Mouse (Mus musculus): Measurements from ENCODE around the gene Fam163b.

Fam163b gene

DNA sequence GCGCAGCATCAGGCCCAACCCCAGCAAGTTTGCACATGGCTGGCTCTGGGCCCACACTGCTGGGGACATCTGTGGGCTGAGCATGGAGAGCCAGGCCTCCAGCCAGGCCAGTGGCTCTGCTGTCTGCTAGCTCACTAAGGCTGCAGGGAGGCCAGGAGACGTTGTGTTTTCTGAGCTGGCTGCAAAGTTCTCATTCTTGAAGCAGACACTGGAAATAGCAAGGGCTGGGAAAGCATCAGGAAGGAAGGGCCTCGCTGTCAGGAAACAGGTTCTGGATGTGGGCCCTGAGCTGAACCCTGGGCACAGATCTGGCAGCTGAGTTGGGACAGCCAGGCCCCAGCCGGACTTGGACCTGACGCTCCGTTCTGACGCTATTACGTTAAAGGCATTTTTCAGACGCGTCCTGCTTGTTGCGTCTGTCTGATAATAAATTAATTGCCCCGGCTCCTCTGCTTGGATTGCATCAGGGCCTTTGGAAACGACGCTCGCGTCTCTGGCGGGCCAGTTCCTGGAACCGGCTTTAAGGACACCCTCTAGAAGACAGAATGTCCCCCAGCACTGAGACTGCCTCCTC is 54.1 kb downstream of the Fam163b start:
- peak; percentile 70 to 85 for DNase-seq (ENCODE audit: inconsistent age in 2 of 2, low spot score in 1 of 2)

DNA sequence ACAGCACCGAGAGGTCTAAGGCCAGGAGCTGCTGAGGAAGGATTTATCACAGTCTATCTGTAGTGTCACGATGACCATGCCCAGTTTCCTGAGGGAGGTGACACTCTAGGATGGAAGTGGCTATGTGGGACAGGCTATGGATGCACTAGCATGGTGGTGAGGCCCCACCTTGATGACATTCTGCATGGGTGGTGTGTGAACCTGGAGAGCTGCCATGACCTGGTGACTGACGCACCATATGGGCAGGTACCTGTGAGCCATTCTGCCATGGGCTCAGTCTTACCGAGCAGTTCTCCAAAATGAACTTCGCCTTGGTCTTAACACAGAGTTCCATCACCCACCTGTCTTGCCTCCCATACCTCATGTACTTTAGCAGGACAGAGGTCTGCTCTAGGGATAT is 54.7 kb downstream of the Fam163b start:
- DNase-seq (ENCODE audit: inconsistent age in 2 of 2, low spot score in 1 of 2), result no peak

DNA sequence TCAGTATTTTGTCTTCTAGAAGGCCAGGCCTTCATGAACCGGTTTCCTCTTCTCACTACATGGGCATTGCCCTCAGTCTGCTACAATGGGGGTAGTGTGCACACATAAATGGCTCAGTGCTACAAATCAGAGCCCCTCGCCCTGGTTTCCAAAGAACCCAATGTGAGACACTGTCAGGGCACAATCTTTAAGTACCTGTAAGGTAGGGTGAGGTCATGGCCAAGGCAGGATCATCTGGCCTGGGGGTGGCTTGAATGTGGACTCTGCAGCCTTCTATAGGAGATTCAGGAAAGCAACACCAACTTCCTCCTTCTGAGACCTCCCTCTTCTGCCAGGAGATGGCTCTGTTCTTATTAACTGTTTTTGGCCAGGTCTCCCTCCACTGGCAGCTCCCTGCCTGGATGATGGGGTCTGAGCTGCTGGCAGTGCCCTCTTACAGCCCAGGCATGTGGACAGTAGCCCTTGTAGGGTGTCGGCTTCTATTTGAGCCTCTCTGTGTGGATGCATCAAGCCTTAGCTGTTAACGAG is 55.7 kb downstream of the Fam163b start:
- DNase-seq (ENCODE audit: inconsistent age in 2 of 2, low spot score in 1 of 2), result no peak

DNA sequence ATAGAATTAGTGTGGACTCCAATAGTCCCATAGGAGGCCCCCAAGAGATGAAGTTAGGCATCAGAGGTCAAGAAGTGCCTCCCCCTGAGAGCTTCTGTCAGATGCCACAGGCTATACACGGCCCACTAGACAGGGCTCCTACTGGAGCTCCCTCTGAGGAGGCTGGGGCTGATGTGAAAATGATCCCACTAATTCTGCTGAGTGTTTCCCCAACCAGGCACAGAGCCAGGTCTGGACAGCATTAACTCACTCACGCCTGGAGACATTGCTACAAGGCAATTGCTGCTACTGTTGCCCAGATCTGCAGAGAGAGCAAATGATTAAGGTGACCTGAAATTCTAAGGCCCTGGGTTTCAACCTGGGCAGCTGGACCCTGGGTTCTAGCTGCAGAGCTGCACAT is 56.5 kb downstream of the Fam163b start:
- no peak for DNase-seq (ENCODE audit: inconsistent age in 2 of 2, low spot score in 1 of 2)

DNA sequence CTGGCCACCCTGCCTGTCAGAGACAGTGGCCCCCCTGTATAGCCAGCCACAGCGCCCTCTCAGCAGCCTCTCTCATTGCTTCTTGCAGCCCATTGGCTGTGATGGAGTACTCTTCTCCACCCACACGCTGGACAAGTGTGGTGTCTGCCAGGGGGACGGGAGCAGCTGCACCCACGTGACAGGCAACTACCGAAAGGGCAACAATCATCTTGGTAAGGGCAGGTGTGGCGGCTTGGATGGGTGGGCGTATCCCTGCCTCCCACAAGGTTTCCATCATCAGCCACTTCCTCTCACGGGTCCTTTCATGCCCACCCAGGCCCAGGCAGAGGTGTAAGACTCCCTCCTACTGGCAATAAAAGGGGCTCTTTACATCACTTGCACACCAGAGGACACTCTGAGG is 57.3 kb downstream of the Fam163b start:
- peak in 1 of 2 experiments; percentile 12 for DNase-seq (ENCODE audit: inconsistent age in 2 of 2, low spot score in 1 of 2)

DNA sequence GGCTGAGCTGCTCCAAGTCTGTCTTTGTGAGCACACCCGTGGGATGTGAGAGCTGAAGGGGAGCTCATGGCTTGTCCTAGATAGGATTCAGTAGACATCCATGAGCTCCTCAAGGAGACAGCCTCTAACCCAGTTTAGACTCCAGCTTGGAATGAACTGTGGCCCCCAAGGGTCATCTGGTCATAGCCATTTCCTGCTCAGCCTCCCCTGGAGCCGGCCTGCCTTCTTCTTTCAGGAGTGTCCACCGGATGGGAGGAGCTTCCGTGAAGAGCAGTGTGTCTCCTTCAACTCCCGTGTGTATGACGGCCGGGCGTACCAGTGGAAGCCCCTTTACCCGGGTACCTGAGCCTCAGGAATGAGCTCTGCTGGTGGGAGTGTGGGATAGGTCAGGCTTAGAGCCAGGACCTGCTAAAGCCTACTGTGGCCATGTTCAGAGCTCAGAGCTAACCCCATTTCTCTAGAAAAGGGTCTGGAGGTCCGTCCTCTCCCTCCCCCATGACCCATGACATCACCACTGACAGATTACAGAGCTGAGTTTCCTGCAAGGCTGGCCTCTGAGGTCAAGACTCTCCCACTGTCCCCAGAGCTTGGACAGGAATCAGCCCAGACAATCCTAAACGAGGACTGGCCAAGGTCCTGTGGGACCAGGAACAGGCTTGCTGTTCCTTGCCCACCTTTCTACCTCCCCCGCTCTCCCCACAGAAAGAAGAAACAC is 58.4 kb downstream of the Fam163b start:
- DNase-seq (ENCODE audit: inconsistent age in 2 of 2, low spot score in 1 of 2), result peak; percentile 51 to 74

DNA sequence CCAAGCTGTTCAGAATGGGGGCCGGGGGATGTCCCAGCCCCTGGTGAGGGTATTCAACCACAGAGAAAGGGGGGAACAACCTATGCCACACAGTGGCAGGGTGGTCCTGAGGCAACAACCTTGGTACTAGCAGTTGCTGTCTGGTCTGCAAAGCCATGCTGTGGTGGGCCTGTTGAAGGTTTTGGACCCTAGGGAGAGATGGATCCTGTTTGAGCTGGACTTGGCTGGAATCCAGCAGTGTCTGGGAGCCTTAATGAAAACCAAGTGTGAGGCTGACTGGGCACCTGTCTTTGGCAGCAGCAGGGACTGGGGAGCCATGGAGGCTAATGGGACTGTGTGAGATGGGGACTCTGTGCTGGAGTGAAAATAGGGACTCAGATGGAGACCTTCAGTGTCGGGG is 62.6 kb downstream of the Fam163b start:
- DNase-seq (ENCODE audit: inconsistent age in 2 of 2, low spot score in 1 of 2), result peak; percentile 26 to 63

DNA sequence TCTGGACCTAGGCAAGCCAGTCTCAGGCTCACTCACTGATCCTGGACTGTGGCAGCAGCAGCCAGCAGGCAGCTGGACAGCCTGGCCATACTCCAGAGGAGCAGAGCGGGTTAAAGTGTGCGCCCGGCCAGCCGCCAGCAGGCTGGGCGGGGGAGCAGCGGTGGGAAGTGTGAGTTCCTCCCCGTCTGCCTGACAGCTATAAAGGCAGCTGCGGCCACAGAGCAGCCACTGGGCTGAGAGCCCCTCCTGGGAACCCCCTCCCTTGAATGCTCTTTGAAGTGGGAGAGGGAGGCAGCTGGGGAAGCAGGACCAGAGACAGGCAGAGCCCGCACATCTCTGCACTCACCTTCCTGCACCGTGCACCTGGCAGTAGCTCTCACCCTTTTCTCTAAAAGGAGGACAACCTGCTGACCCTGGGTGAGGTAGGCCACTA is 63.1 kb downstream of the Fam163b start, which contains the start of gene Adamtsl2:
TSS of gene Adamtsl2 (plus strand) at position 228 of the 433 bp plus-strand sequence.
- DNase-seq (ENCODE audit: inconsistent age in 2 of 2, low spot score in 1 of 2), result peak; percentile 68 to 78

DNA sequence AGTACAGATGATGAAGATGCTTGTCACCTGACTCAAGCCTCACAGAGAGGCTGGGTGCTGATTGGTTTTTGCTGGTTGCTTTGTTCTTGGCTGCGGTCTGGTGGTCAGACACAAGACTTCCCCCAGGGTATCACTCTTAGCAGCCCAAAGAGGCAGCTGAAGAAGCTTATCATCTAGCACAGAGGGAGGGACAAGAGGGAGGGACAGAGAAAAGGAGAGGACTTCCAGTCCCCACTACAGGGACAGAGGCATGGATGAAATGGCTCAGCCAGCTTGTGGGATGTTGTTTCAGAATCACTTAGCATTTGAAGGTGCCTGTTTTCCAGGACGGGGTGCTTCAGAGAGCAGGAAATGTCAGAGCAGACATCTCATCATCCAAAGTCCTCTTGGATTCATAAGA is 64.0 kb downstream of the Fam163b start:
- no peak for DNase-seq (ENCODE audit: inconsistent age in 2 of 2, low spot score in 1 of 2)

DNA sequence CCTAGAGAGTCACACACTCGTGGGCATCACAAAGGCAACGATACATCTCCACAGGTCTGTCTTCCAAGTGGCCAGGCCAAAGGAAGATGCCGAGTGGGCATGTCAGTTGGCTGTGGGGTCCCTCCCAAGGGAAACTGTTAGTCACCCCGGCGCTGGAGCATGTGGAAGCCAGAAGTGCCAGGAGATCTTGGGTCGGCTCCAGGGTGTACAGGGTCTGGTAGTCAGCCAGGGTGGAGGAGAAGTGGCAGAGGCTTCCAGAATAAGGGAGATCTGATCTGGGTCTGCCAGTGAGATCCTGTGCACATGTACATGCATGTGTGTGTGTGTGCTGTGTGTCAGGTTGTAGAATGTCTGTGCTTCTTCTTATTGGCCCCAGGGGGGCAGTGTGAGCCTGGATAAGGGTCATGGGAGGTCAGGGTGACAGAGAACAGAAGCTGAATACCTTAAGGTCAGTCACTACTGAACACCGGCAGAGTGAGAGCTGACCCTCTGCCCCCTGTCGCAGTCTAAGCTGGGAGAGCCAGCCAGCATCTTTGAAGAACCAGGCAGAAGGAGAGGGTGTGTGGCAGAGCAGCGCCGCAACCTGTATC is 64.5 kb downstream of the Fam163b start:
- DNase-seq (ENCODE audit: inconsistent age in 2 of 2, low spot score in 1 of 2), result peak; percentile 15 to 68

DNA sequence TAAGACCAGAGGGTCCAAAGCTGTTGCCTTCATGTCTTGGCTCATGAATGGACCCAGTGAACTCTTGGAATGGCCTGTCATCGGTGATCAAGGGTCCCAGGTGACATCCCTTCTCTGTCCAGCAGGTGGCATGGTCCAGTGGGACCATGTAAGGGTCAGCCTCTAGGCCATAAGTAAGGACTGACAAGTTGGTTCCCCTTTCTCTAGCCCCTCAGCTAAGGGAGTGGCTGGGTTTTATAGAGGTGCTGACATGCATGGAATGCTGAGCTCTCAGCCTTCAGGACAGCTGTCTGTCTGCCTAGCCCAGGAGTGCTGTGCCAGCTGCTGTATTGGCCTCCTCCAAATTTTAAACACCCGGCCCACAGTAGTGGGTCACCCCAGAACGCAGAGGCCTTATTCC is 66.8 kb downstream of the Fam163b start:
- peak; percentile 33 to 81 for DNase-seq (ENCODE audit: inconsistent age in 2 of 2, low spot score in 1 of 2)

DNA sequence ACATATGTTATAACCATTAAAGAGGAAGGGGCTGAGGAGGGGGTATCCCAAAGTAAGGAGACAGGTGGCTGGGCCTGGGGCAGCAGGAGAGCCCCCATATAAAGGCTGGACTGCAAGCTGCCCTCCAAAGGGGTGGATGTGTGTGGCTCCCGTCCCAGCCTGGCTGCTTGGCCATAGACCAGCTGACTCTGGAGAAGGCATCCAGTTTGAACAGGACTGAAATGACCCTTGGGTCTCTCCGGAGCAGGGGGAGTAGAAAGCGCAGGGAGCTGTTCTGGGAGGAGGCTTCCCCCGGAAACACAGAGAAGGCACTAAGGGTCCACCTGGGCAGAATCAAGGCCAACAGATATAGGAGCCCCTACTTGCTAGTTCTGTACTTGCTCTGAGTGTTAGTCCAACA is 67.5 kb downstream of the Fam163b start:
- peak in 1 of 2 experiments; percentile 54 for DNase-seq (ENCODE audit: inconsistent age in 2 of 2, low spot score in 1 of 2)

DNA sequence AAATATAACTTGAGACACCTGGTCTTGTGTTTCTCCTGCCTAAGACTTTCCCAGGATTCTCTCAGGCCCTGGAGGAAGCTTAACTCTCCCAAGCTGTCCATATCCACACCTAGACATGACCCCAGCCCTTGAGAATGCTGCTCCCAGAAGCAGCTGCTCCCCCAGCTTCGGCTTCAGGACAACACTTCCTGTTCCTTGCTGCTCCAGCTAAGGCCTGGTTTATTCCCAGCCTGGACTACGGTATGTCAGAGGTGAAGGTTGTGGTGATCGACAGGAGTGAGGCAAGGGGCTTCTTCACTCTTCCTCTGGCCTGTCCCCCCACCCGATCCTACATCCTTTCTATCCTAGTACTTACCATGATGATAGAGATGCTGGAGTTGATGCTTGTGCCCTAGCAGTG is 68.9 kb downstream of the Fam163b start:
- no peak for DNase-seq (ENCODE audit: inconsistent age in 2 of 2, low spot score in 1 of 2)

DNA sequence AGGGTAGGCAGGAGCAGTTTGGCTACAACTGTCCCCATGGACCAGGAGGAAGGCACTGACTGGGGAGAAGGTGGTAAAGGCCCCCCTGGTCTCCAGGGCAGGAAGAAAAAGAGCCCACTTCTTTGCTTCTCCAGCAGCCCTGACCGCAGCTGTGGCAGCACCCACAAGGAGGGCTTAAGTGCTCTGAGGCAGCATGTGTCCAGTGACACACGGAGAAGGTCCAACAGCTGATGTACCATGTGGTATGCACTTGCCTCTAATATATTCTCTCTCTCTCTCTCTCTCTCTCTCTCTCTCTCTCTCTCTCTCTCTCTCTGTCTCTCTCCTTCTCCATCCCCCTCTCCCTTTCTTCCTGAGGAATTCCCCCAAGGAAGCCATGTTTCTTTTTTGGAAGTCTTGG is 70.3 kb downstream of the Fam163b start, which contains the start of gene Mymk:
TSS of gene Mymk (minus strand) at position 202 of the 400 bp plus-strand sequence.
- DNase-seq (ENCODE audit: inconsistent age in 2 of 2, low spot score in 1 of 2), result no peak

DNA sequence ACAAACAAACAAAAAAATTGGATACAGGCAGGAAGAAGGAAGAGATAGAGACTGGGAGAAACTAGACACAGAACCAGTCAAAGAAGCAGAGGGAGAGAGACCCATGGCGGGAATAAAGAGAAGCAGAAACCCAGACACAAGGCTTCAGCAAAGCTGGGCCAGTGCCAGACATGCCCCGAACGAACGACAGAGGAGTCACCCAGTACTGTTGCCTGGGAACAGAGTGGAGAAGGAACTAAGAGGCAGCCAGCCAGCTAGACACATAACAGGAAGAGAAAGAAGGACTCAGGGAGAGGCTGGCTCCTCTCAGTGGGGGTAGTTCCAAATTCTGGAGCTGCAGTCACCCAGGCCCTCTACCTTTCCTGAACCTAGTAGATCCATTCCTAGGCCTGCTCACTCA is 71.2 kb downstream of the Fam163b start:
- DNase-seq (ENCODE audit: inconsistent age in 2 of 2, low spot score in 1 of 2), result peak; percentile 81 to 84

DNA sequence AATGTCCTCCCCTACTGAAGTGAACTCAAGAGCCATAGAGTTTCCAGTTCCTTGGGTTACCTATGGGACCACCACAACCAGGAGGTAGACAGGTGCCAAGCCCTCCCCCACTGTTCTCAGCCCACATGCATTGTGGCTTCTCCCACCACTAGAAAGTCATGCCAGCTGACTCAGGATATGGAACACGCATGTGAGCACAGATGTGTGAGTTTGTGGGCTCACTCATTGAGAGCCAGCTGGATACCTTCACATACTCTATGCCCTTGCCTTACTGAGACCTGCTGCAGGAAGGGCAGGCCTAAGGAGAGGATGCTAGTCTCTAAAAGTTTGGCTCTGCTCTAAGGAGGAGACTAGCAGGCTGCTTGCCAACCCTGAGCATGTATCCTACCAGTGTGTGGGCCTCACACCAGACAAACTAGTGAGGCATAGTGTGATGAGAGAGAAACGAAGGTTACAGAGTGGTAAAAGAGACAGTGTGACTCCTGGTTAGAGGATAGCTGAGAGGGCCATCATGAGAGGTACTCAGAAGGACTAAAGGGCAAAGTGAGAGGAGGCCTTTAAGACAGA is 72.0 kb downstream of the Fam163b start:
- DNase-seq (ENCODE audit: inconsistent age in 2 of 2, low spot score in 1 of 2), result no peak

DNA sequence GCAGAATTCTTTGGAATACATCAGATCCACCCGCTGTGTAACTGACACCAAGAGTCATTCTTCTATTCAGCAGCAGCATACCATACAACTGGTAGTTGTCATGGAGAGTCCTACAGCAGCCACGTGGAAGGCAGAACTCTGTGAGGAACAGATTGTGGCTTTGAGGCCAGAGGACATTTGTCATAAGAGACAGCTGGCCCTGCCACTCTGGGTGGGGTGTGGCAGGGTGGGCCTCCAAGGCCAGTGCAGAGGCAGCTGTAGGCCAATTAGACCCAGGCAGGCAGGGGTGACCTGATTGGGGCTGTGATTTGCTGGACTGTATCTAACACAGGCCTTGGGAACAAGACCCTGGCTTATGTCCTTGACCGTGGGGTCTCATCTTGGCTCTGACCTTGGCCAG is 72.6 kb downstream of the Fam163b start:
- DNase-seq (ENCODE audit: inconsistent age in 2 of 2, low spot score in 1 of 2), result peak in 1 of 2 experiments; percentile 16

DNA sequence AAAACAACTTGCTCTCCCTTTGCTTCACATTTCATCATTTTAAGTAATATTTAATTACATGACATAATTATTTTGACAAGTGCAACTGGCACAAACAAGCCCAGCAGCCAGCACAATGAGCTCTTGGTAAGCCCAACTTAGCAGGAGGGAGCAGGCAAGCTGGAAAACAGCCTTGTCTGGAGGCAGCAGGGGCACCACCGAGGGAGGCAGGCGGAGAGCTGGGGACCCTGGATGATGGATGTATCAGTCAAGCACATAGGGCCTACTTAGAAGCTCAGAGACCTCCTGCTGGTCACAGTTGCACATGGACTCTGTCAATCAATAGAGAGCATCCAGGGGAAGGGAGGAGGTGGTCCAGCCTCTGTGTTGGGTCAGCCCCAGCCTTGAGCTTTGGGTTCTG is 74.3 kb downstream of the Fam163b start:
- DNase-seq (ENCODE audit: inconsistent age in 2 of 2, low spot score in 1 of 2), result no peak

DNA sequence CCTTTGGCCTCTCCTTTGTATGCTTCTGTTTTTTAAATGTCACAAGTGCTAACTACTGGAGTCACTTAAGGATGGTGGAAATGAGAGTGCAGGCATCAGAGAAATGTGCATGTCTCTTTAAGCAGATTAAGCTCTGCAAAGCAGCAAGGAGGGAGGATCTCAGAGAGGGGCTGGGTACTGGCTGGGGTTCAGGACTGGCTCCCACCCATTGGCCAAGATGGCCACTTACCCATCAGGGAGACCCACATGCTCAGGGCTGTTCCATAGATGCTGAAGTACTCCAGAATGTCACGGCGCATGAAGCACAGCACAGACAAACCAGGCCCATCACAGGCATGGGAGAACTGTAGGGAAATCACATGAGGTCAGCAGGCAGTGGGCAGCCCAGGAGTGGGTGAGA is 75.2 kb downstream of the Fam163b start:
- no peak for DNase-seq (ENCODE audit: inconsistent age in 2 of 2, low spot score in 1 of 2)
